Mouse (Mus musculus) MEL (cell line): ENCODE results near the gene Dnph1. TPM values are rescaled to one million over a fixed set of nuclear protein-coding genes. Genes with fewer than 3 reads are reported as not detected.

Experiments
- DNase-seq: peaks from one replicate; pipeline ENCODE4 v3.0.0; 2011; ENCODE audit warnings: low read depth, low spot score
- H3K27ac ChIP-seq: 2 replicates; pipeline ENCODE4 v1.5.1; 2012; ENCODE audit warnings: low read depth, mild to moderate bottlenecking, control low read depth, low read length, moderate library complexity; ENCODE audit not compliant: control insufficient read depth
- H3K27me3 ChIP-seq, 2 experiments: fragments of 150-350 bp in 1 of 2; sonication (generic) in 1 of 2; 2 replicates each; pipeline ENCODE4 v1.6.1; 2012; ENCODE audit warnings: low read length in 2 of 2, mild to moderate bottlenecking in 2 of 2, improper control_type of control experiment in 1 of 2, moderate library complexity in 1 of 2; ENCODE audit not compliant: insufficient read depth in 2 of 2, control insufficient read depth in 1 of 2
- H3K36me3 ChIP-seq, 2 experiments: 2 replicates each; pipeline ENCODE4 v1.6.1; 2012 to 2014; ENCODE audit warnings: low read length in 2 of 2, improper control_type of control experiment in 1 of 2, inconsistent platforms in 1 of 2, mild to moderate bottlenecking in 1 of 2; ENCODE audit not compliant: insufficient read depth in 2 of 2, control insufficient read depth in 1 of 2
- H3K4me1 ChIP-seq, 2 experiments: fragments of 150-350 bp in 1 of 2; sonication (generic) in 1 of 2; 2 replicates each; pipeline ENCODE4 v1.6.1; 2012; ENCODE audit warnings: low read length in 2 of 2, improper control_type of control experiment in 1 of 2, mild to moderate bottlenecking in 1 of 2; ENCODE audit not compliant: insufficient read depth in 2 of 2, control insufficient read depth in 1 of 2
- H3K4me3 ChIP-seq, 2 experiments: fragments of 150-350 bp in 1 of 2; sonication (generic) in 1 of 2; 2 replicates each; pipeline ENCODE4 v1.5.1; 2012; ENCODE audit warnings: low read depth in 2 of 2, low read length in 2 of 2, mild to moderate bottlenecking in 2 of 2, moderate library complexity in 2 of 2, control low read depth in 1 of 2, improper control_type of control experiment in 1 of 2; ENCODE audit not compliant: control insufficient read depth in 1 of 2, insufficient read depth in 1 of 2
- H3K79me2 ChIP-seq: 2 replicates; pipeline ENCODE4 v1.6.1; 2012; ENCODE audit warnings: mild to moderate bottlenecking, low read length, moderate library complexity; ENCODE audit not compliant: control insufficient read depth, poor library complexity, insufficient read depth
- H3K9ac ChIP-seq: 2 replicates; pipeline ENCODE4 v1.6.1; 2012; ENCODE audit warnings: low read depth, mild to moderate bottlenecking, control low read depth, low read length, moderate library complexity; ENCODE audit not compliant: control insufficient read depth, poor library complexity, severe bottlenecking
- H3K9me3 ChIP-seq: fragments of 150-350 bp; sonication (generic); replicated peaks from 2 replicates; pipeline ENCODE4 v1.6.1; 2012; ENCODE audit warnings: mild to moderate bottlenecking, low read length, improper control_type of control experiment, moderate library complexity; ENCODE audit not compliant: insufficient read depth
- BHLHE40 ChIP-seq: IDR thresholded peaks from 2 replicates; pipeline ENCODE4 v1.6.1; 2012; ENCODE audit warnings: low read depth, mild to moderate bottlenecking, inconsistent platforms, low read length, improper control_type of control experiment, borderline replicate concordance
- CHD1 ChIP-seq: IDR thresholded peaks from 2 replicates; pipeline ENCODE4 v1.6.1; 2012; ENCODE audit warnings: low read depth, mild to moderate bottlenecking, inconsistent platforms, low read length, improper control_type of control experiment
- CHD2 ChIP-seq: IDR thresholded peaks from 2 replicates; pipeline ENCODE4 v1.6.1; 2011; ENCODE audit warnings: low read length, improper control_type of control experiment
- CTCF ChIP-seq, 3 experiments: IDR thresholded peaks in 2 of 3; conservative IDR thresholded peaks in 1 of 3; 2 replicates each; pipeline ENCODE4 v1.5.1; 2011 to 2012; ENCODE audit warnings: low read length in 3 of 3, low read depth in 2 of 3, mild to moderate bottlenecking in 2 of 3, improper control_type of control experiment in 1 of 3, inconsistent platforms in 1 of 3, mixed read lengths in 1 of 3, moderate library complexity in 1 of 3; ENCODE audit not compliant: control insufficient read depth in 1 of 3, insufficient read depth in 1 of 3, poor library complexity in 1 of 3, severe bottlenecking in 1 of 3
- ELF1 ChIP-seq: IDR thresholded peaks from 2 replicates; pipeline ENCODE4 v1.6.1; 2014; ENCODE audit warnings: low read depth, mild to moderate bottlenecking, inconsistent platforms, low read length, improper control_type of control experiment, moderate library complexity
- ETS1 ChIP-seq: IDR thresholded peaks from 2 replicates; pipeline ENCODE4 v1.6.1; 2012; ENCODE audit warnings: low read depth, mild to moderate bottlenecking, inconsistent platforms, low read length, improper control_type of control experiment, moderate library complexity
- GATA1 ChIP-seq: IDR thresholded peaks from 2 replicates; pipeline ENCODE4 v1.6.1; 2011; ENCODE audit warnings: low read depth, low read length, improper control_type of control experiment
- KAT2A ChIP-seq: conservative IDR thresholded peaks from 2 replicates; pipeline ENCODE4 v1.6.1; 2012; ENCODE audit warnings: low read depth, low read length, improper control_type of control experiment, inconsistent platforms
- MAFK ChIP-seq: IDR thresholded peaks from 2 replicates; pipeline ENCODE4 v1.6.1; 2011; ENCODE audit warnings: low read depth, mild to moderate bottlenecking, low read length, improper control_type of control experiment, borderline replicate concordance
- MAX ChIP-seq: IDR thresholded peaks from 2 replicates; pipeline ENCODE4 v1.6.1; 2011; ENCODE audit warnings: low read length, improper control_type of control experiment
- MAZ ChIP-seq: IDR thresholded peaks from 2 replicates; pipeline ENCODE4 v1.6.1; 2012; ENCODE audit warnings: low read depth, mild to moderate bottlenecking, inconsistent platforms, low read length, improper control_type of control experiment
- MXI1 ChIP-seq: IDR thresholded peaks from 2 replicates; pipeline ENCODE4 v1.6.1; 2011; ENCODE audit warnings: mild to moderate bottlenecking, low read depth, low read length, improper control_type of control experiment
- NELFE ChIP-seq: IDR thresholded peaks from 2 replicates; pipeline ENCODE4 v1.6.1; 2011; ENCODE audit warnings: low read depth, low read length, improper control_type of control experiment
- POLR2A ChIP-seq, 2 experiments: IDR thresholded peaks; 2 replicates each; pipeline ENCODE4 v1.6.1; 2011 to 2012; ENCODE audit warnings: low read length in 2 of 2, mild to moderate bottlenecking in 2 of 2, control low read depth in 1 of 2, improper control_type of control experiment in 1 of 2, low read depth in 1 of 2, moderate library complexity in 1 of 2; ENCODE audit not compliant: control insufficient read depth in 1 of 2, insufficient read depth in 1 of 2, poor library complexity in 1 of 2
- RAD21 ChIP-seq: IDR thresholded peaks from 2 replicates; pipeline ENCODE4 v1.6.1; 2011; ENCODE audit warnings: mild to moderate bottlenecking, low read depth, low read length, improper control_type of control experiment
- SIN3A ChIP-seq: IDR thresholded peaks from 2 replicates; pipeline ENCODE4 v1.6.1; 2012; ENCODE audit warnings: low read length, improper control_type of control experiment, inconsistent platforms
- SMC3 ChIP-seq: IDR thresholded peaks from 2 replicates; pipeline ENCODE4 v1.6.1; 2011; ENCODE audit warnings: low read depth, low read length, improper control_type of control experiment
- TBP ChIP-seq: IDR thresholded peaks from 2 replicates; pipeline ENCODE4 v1.8.0; 2011; ENCODE audit warnings: low read depth, low read length, improper control_type of control experiment
- USF1 ChIP-seq: IDR thresholded peaks from 2 replicates; pipeline ENCODE4 v1.6.1; 2014; ENCODE audit warnings: low read depth, mild to moderate bottlenecking, inconsistent platforms, low read length, improper control_type of control experiment, moderate library complexity
- USF2 ChIP-seq, 2 experiments: IDR thresholded peaks; 2 replicates each; pipeline ENCODE4 v1.6.1; 2011 to 2012; ENCODE audit warnings: improper control_type of control experiment in 2 of 2, low read length in 2 of 2, borderline replicate concordance in 1 of 2, inconsistent platforms in 1 of 2, low read depth in 1 of 2, mild to moderate bottlenecking in 1 of 2; ENCODE audit not compliant: insufficient read depth in 1 of 2
- ZC3H11A ChIP-seq: IDR thresholded peaks from 2 replicates; pipeline ENCODE4 v1.6.1; 2012; ENCODE audit warnings: low read depth, mild to moderate bottlenecking, inconsistent platforms, low read length, improper control_type of control experiment
- polyA plus RNA-seq, 2 experiments: library from polyadenylated mRNA; stranded (reverse) in 1 of 2; unstranded in 1 of 2; fragments of >175 nt in 1 of 2; fragments of >200 nt in 1 of 2; gene quantifications; 2 replicates each; pipeline versions ENCODE4 v1.2.1 to v1.2.4; 2012; ENCODE audit warnings: low replicate concordance in 2 of 2, low read depth in 1 of 2; ENCODE audit not compliant: insufficient read length in 2 of 2, insufficient read depth in 1 of 2, missing spikeins in 1 of 2
- total RNA-seq: library from RNA; depleted of rRNA; stranded (reverse); fragments of 300-350 nt; gene quantifications from 2 replicates; pipeline ENCODE4 v1.2.3, GENCODE M21; 2012

The Dnph1 gene
- total and polyA plus RNA-seq, 3 experiments: 40.8 to 86.5 TPM; not detected in 1

GRCm38 (mm10) chr17:46457791-46458190 is 38.7 kb upstream of the Dnph1 start:
- DNase-seq: peak; percentile 77
- Histone ChIP-seq H3K79me2 (no peaks in the 10 kb centered on the region), H3K9ac (no peak overlapping the region), H3K9me3 (no peaks in the 10 kb centered on the region), H3K27ac (no peak overlapping the region), H3K4me3 (no peak overlapping the region), H3K27me3 (no peaks in the 10 kb centered on the region), H3K4me1 (no peaks in the 10 kb centered on the region), H3K36me3 (no peaks in the 10 kb centered on the region)
- TF ChIP-seq CTCF (IDR thresholded peaks at IDR 0.05 in 2 of 3, conservative IDR thresholded peaks at IDR 0.05 in 1 of 3; ENCODE audit: control insufficient read depth in 1 of 3, insufficient read depth in 1 of 3, low read depth in 2 of 3, low read length in 3 of 3, poor library complexity in 1 of 3, severe bottlenecking in 1 of 3) (peak; percentile 83 to 89 (median 83)), BHLHE40 (0 out of 2 replicates have a peak, but pooled peaks have one; percentile 13), POLR2A (IDR thresholded peaks at IDR 0.05; ENCODE audit: control insufficient read depth in 1 of 2, insufficient read depth in 1 of 2, low read depth in 1 of 2, low read length in 2 of 2, poor library complexity in 1 of 2) (no peak), USF1 (no peak), MAX (no peak), SMC3 (peak; percentile 72), GATA1 (0 out of 2 replicates have a peak, but pooled peaks have one; percentile 19), ZC3H11A (peak; percentile 75), MAZ (no peak), ELF1 (no peak), USF2 (IDR thresholded peaks at IDR 0.05; ENCODE audit: borderline replicate concordance in 1 of 2, insufficient read depth in 1 of 2, low read depth in 1 of 2, low read length in 2 of 2) (no peak), SIN3A (no peak), TBP (no peak), RAD21 (peak; percentile 84), MXI1 (no peak)

- no peak for DNase-seq
- H3K9ac ChIP-seq: no peak overlapping the region
- H3K4me1 ChIP-seq: no peaks in the 10 kb centered on the region
- H3K36me3 ChIP-seq: no peaks in the 10 kb centered on the region
- no peak overlapping the region for H3K4me3 ChIP-seq
- no peaks in the 10 kb centered on the region for H3K9me3 ChIP-seq
- TF ChIP-seq CHD1 (no peak), KAT2A (no peak), CHD2 (no peak), MAFK (no peak), SIN3A (no peak), ETS1 (no peak), NELFE (no peak)
- TF ChIP-seq, all 39 proteins: peak for 0
- H3K79me2 ChIP-seq: no peaks in the 10 kb centered on the region
- H3K27ac ChIP-seq: no peak overlapping the region
- H3K27me3 ChIP-seq: no peaks in the 10 kb centered on the region
Measured at GRCm38 (mm10) chr17:46458439-46458838, 38.1 kb upstream of the Dnph1 start.
